Mouse (Mus musculus) embryonic facial prominence, embryonic 10.5 days (tissue): ENCODE measurements at regions not wholly inside any gene's neighbourhood (a gene's known extent, or its start where the extent isn't known, plus 50 kb on each side); places are given as distances from the start of the nearest gene placed in this dataset.
"Not testable (repeated sequence)": the region's sequence is repeated elsewhere in the genome, so short reads cannot be mapped to it uniquely, and the experiment has no call there.

Experiments used
- DNase-seq: peaks from one replicate; pipeline ENCODE4 v3.0.0-alpha.2; 2017; ENCODE audit warnings: low spot score
- H3K27ac ChIP-seq: fragments of 300-500 bp; sonication (generic); replicated peaks from 2 replicates; pipeline ENCODE4 v1.5.1; 2016; ENCODE audit warnings: mild to moderate bottlenecking
- H3K27me3 ChIP-seq: fragments of 300-500 bp; sonication (generic); replicated peaks from 2 replicates; pipeline ENCODE4 v1.6.1; 2016; ENCODE audit warnings: low read depth, mild to moderate bottlenecking; ENCODE audit not compliant: poor library complexity, severe bottlenecking
- H3K36me3 ChIP-seq: fragments of 300-500 bp; sonication (generic); replicated peaks from 2 replicates; pipeline ENCODE4 v1.6.1; 2016; ENCODE audit warnings: mild to moderate bottlenecking, moderate library complexity
- H3K4me1 ChIP-seq: fragments of 300-500 bp; sonication (generic); 2 replicates; pipeline ENCODE4 v1.6.1; 2016
- H3K4me3 ChIP-seq: fragments of 300-500 bp; sonication (generic); 2 replicates; pipeline ENCODE4 v1.5.1; 2016; ENCODE audit warnings: mild to moderate bottlenecking, moderate library complexity
- H3K9me3 ChIP-seq: fragments of 300-500 bp; sonication (generic); 2 replicates; pipeline ENCODE4 v1.6.1; 2016; ENCODE audit warnings: mild to moderate bottlenecking
- WGBS: fragments of 180-500 bp; shearing (Covaris S2); methylation state at CpG from one replicate; pipeline ENCODE4 v1.1.7; 2016; 5-methylcytosine and 5-hydroxymethylcytosine counted together

GRCm38 (mm10) chr2:171985813-171986572 is 57.3 kb downstream of the Cbln4 start:
- no peaks in the 10 kb centered on the region for H3K9me3 ChIP-seq
- no peak for DNase-seq
- no peak overlapping the region for H3K4me3 ChIP-seq
- 9% methylated on average over 8 of the region's 8 CpGs for WGBS
- H3K36me3 ChIP-seq: no peaks in the 10 kb centered on the region
- peaks cover 19% of the 10 kb centered on the region for H3K4me1 ChIP-seq
- H3K27ac ChIP-seq: no peak overlapping the region
- H3K27me3 ChIP-seq: peaks cover 14% of the 10 kb centered on the region; the same call in 1 of the 2 replicates

DNA sequence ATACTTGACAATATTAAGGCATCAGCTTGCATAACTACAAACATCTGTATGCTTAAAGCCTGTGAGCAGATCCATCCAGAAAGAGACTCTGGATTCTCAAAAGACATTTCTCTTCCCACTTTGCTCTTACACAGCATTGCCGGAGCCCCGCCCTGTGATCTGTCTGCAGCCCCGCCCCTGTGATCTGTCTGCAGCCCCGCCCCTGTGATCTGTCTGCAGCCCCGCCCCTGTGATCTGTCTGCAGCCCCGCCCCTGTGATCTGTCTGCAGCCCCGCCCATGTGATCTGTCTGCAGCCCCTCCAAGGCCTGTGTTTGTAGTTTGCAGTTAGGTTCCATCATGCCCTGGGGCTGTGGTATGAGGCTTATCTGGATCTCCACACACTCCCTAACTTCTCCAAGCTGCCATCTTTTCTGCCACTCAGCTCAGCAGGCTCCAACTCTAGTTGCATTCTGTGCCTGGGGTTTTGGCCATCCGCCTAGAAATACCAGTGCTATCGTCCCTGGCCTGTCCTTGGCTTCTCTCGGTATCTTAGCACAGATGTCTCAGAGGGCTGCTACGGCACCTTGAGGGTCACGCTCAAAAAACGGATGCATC is 73.9 kb downstream of the Cbln4 start:
- H3K36me3 ChIP-seq: no peaks in the 10 kb centered on the region
- WGBS: 67% methylated on average over 13 of the region's 13 CpGs
- no peak overlapping the region for H3K27ac ChIP-seq
- DNase-seq: no peak
- no peak overlapping the region for H3K4me3 ChIP-seq
- no peaks in the 10 kb centered on the region for H3K9me3 ChIP-seq
- H3K27me3 ChIP-seq: no peaks in the 10 kb centered on the region
- no peaks in the 10 kb centered on the region for H3K4me1 ChIP-seq

- 86% methylated on average over 7 of the region's 7 CpGs for WGBS
- H3K27me3 ChIP-seq: no peaks in the 10 kb centered on the region
- H3K4me1 ChIP-seq: no peaks in the 10 kb centered on the region
Observed at GRCm38 (mm10) chr2:171946569-171947250, 96.6 kb downstream of the Cbln4 start.

GRCm38 (mm10) chr2:171942671-171943070 is 100.6 kb downstream of the Cbln4 start:
- Histone ChIP-seq H3K4me3 (no peak overlapping the region), H3K36me3 (no peaks in the 10 kb centered on the region), H3K9me3 (no peaks in the 10 kb centered on the region), H3K27ac (no peak overlapping the region), H3K27me3 (no peaks in the 10 kb centered on the region), H3K4me1 (no peaks in the 10 kb centered on the region)
- 87% methylated on average over 9 of the region's 9 CpGs for WGBS
- no peak for DNase-seq

More at GRCm38 (mm10) chr2:171946569-171947250, 96.6 kb downstream of the Cbln4 start:
- Histone ChIP-seq H3K9me3 (no peaks in the 10 kb centered on the region), H3K27ac (no peak overlapping the region), H3K36me3 (no peaks in the 10 kb centered on the region), H3K4me3 (no peak overlapping the region)
- no peak for DNase-seq

- no peak overlapping the region for H3K4me3 ChIP-seq
- H3K9me3 ChIP-seq: no peaks in the 10 kb centered on the region
- WGBS: 86% methylated on average over 13 of the region's 13 CpGs
- H3K27ac ChIP-seq: no peak overlapping the region
- no peaks in the 10 kb centered on the region for H3K36me3 ChIP-seq
- no peaks in the 10 kb centered on the region for H3K27me3 ChIP-seq
- no peaks in the 10 kb centered on the region for H3K4me1 ChIP-seq
- DNase-seq: no peak
Observed at GRCm38 (mm10) chr2:171935646-171936325, 107.5 kb downstream of the Cbln4 start.

DNA sequence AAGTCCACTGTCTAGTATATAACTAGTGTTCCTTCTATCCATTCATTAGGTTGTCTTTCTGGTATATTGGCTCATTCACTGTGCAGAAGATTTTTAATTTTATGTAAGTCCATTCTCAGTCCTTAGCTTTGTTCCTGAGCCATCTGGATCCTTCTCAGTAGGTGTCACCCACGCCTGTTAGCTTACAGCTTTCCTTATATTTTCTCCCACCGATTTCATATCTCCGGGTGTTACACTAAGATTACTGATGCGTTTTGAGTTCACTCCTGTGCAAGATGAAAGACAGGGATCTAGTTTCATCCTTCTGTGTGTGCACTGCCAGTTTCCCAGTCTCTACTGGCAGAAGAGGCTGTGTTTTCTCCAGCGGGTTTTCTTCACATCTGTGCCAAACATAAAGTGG is 122.3 kb downstream of the Cbln4 start:
- H3K27me3 ChIP-seq: no peaks in the 10 kb centered on the region
- peaks cover 3% of the 10 kb centered on the region; the same call in 1 of the 2 replicates for H3K9me3 ChIP-seq
- no peak overlapping the region for H3K4me3 ChIP-seq
- no peaks in the 10 kb centered on the region for H3K4me1 ChIP-seq
- DNase-seq: no peak
- no peak overlapping the region for H3K27ac ChIP-seq
- no peaks in the 10 kb centered on the region for H3K36me3 ChIP-seq
- WGBS: 90% methylated on average over 5 of the region's 5 CpGs

- H3K4me1 ChIP-seq: no peaks in the 10 kb centered on the region
- H3K9me3 ChIP-seq: no peaks in the 10 kb centered on the region
- 83% methylated on average over 3 of the region's 3 CpGs for WGBS
- no peaks in the 10 kb centered on the region for H3K36me3 ChIP-seq
- no peak overlapping the region for H3K4me3 ChIP-seq
- H3K27ac ChIP-seq: no peak overlapping the region
- H3K27me3 ChIP-seq: no peaks in the 10 kb centered on the region
- no peak for DNase-seq
Observed at GRCm38 (mm10) chr2:171887306-171887705, 156.0 kb downstream of the Cbln4 start.

DNA sequence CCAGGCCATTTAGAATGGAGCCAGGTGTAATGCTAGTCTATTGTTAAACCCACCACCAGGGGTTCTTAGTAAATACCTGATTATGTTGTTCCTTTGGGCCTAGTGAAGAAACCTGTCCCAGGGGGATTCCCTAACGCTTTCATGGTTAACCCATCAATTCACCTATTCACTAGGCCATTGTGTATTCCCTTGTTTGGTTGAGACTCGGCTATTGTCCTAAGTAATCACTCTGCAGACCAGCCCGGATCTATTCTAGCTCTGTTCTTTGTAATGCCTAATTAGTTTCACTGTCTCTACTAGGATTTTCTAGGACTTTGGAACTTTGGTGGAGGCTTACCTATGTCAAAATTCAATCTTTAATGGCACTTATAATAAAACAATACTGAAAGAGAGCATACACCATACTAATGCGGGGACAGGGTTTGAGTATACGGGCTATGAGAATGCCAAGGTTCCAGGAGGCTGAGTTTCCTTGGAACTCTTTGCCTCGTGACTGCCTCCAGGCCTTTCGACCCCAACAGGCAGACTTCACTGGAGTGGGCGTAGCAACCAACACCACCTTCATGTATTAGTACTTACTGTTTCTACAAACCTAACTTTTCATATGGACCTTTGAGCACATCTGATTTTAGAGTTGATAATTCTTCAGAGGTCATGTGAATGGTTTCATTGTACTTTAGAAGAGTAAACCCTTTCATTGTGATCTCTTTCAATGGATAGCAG is 163.9 kb downstream of the Cbln4 start:
- H3K36me3 ChIP-seq, H3K4me1 ChIP-seq, H3K27me3 ChIP-seq, H3K9me3 ChIP-seq, H3K27ac ChIP-seq, DNase-seq, H3K4me3 ChIP-seq: not testable (repeated sequence)
- 74% methylated on average over 8 of the region's 8 CpGs for WGBS

GRCm38 (mm10) chr2:171867550-171867949 is 175.7 kb downstream of the Cbln4 start:
- Histone ChIP-seq H3K9me3 (no peaks in the 10 kb centered on the region), H3K36me3 (no peaks in the 10 kb centered on the region), H3K4me1 (no peaks in the 10 kb centered on the region), H3K27me3 (no peaks in the 10 kb centered on the region), H3K4me3 (no peak overlapping the region), H3K27ac (no peak overlapping the region)
- DNase-seq: no peak
- 88% methylated on average over 3 of the region's 3 CpGs for WGBS

- Histone ChIP-seq H3K9me3 (no peaks in the 10 kb centered on the region), H3K4me3 (no peak overlapping the region), H3K27ac (no peak overlapping the region), H3K4me1 (no peaks in the 10 kb centered on the region), H3K36me3 (no peaks in the 10 kb centered on the region), H3K27me3 (no peaks in the 10 kb centered on the region)
- no peak for DNase-seq
- WGBS: 89% methylated on average over 8 of the region's 8 CpGs
Observed at GRCm38 (mm10) chr2:171864376-171864965, 178.8 kb downstream of the Cbln4 start.

DNA sequence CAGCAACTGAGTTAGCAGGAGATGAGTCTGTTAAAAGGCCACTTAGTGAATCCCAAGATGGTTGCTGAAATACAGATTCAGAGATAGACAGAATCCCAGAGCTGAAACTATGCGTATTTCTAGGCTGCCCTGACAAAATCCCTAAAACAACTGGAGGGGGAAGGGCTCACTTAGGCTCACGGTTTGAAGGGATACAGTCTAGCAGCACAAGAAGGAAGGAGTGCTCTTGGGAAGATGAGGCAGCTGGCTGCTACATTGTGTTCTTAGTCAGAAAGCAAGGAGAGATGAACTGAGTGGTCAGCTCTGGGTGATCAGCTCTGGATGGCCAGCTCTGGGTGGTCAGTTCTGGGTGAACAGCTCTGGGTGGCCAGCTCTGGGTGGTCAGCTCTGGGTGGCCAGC is 180.6 kb downstream of the Cbln4 start:
- Histone ChIP-seq H3K4me1 (no peaks in the 10 kb centered on the region), H3K27ac (no peak overlapping the region), H3K4me3 (no peak overlapping the region), H3K27me3 (no peaks in the 10 kb centered on the region), H3K36me3 (no peaks in the 10 kb centered on the region), H3K9me3 (no peaks in the 10 kb centered on the region)
- WGBS: 88% methylated on average over 2 of the region's 2 CpGs
- no peak for DNase-seq

- Histone ChIP-seq H3K4me3 (no peak overlapping the region), H3K27ac (no peak overlapping the region), H3K36me3 (no peaks in the 10 kb centered on the region), H3K27me3 (no peaks in the 10 kb centered on the region), H3K4me1 (no peaks in the 10 kb centered on the region), H3K9me3 (no peaks in the 10 kb centered on the region)
- no peak for DNase-seq
- 76% methylated on average over 5 of the region's 5 CpGs for WGBS
Observed at GRCm38 (mm10) chr2:171858894-171859293, 184.4 kb downstream of the Cbln4 start.
